Mouse (Mus musculus): ENCODE data around the gene Elavl3. TPM values are rescaled to one million over a fixed set of nuclear protein-coding genes. Genes with fewer than 3 reads are reported as not detected.

Elavl3 gene
- total RNA-seq, 2 experiments from 2014 or later: not detected

DNA sequence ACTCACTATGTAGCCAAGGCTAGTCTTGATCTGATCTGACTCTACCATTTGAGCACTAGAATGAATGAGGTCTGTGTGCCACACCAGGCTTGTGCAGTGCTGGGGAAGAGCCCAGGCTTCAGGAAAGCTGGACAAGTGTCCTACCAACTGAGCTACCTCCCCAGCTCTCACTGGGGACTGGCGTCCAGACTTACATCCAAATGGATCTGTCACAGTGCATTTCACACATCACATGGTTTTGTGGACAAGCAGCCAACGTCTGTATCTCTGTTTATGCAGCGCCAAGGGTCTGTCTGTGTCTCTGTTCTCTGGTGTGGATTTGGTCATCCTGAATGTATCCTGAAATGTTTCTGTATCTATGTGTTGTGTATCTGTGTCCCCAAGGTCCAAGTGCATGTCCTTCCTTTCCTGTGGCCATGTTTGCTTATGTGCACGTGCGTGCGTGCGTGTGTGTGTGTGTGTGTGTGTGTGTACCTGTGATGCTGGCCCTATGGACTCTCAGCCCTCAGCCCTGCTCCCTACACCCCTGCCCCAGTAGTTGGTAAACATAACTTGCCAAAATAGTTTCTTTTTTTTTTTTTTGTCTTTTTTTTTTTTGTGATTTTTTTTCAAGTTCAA is 34.5 kb downstream of the Elavl3 start:
- no peak for ATAC-seq (replicated peaks; ENCODE audit: low FRiP score, poor library complexity, severe bottlenecking)

DNA sequence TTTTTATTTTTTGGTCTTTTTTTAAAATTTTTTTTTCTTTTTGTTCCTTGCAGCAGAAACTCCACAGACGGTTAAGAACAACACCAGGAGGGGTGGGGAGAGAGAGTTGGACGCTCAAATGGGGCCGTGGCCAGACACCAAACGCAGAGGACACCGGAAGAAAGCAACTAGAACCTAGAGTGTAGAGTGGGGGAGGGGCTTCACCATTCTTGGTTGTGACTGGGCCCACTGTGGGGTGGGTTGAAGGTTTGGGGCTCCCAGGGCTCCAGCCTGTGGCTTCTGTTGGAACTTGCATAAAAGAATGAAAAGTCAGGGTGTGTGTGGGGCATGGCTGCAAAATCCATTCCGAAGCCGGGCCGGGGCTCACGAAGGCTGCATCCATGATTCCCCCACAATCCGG is 35.6 kb downstream of the Elavl3 start:
- no peak for ATAC-seq (replicated peaks; ENCODE audit: low FRiP score, poor library complexity, severe bottlenecking)

DNA sequence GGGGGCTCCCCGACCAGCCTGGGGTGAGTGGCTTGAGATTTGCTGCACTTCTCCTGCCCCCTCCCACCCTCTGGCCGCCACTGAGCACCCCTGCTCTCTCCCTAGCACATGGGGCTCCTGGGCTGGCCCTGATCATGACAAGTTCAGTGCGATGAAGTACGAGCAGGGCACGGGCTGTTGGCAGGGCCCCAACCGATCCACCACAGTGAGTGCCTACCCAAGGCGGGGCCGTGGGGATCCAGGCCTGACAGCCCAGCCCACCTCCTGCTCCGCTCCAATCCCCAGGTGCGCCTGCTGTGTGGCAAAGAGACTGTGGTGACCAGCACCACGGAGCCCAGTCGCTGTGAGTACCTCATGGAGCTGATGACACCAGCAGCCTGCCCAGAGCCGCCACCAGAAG is 39.1 kb downstream of the Elavl3 start:
- no peak for ATAC-seq (replicated peaks; ENCODE audit: low FRiP score, poor library complexity, severe bottlenecking)

DNA sequence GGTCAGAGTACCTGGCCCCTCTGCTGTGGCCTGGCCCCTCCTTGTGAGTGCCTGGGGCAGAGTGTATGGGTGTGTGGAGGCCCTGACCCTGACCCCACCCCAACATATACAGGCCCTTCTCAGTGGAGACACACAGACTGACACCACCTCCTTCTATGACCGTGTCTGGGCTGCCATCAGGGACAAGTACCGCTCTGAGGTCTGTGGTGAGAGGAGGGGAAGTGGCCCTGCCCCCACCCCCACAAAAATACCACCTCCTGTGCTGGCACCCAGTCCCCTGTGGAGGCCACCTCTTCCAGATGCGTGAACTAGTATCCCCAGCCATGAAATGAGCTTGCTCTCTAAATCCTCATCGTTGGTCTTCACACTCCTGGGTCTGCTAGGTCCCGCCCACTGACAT is 40.8 kb downstream of the Elavl3 start:
- ATAC-seq (replicated peaks; ENCODE audit: low FRiP score, poor library complexity, severe bottlenecking): no peak

DNA sequence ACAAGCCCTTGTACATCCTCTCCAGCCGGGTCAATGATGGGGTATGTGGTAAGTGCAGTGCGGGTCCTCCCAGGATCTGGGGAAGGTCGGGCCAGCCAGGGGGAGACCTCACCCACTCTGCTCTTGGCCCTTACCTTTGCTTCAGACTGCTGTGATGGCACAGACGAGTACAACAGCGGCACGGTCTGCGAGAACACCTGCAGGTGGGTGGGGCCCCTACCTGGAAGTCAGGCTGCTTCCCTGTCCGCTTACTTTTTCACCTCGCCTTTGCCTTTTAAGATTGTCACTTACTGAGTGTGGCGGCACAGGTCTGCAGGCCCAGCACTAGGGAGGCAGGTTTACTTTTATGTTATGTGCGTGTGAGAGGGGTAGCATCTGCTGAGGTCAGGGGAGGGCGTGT is 47.3 kb downstream of the Elavl3 start:
- ATAC-seq (replicated peaks; ENCODE audit: low FRiP score, poor library complexity, severe bottlenecking): no peak

DNA sequence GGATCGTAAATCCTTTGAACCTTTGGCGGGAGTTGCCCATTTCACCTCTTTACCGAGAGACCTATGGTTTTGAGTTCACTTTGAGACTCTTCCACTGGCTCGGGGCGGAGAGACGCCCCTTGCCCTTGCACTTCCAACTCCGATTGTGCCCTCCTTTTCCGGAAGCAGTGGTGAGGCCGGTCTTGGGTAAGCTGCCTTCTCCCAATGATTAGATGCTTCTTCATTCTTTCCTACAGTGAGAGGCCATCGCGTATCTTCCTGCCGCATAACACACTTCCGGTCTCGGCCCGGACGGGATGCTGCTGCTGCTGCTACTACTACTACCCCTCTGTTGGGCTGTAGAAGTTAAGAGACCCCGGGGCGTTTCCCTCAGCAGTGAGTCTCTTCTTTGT is 48.7 kb downstream of the Elavl3 start:
- peak; percentile 52 for ATAC-seq (replicated peaks; ENCODE audit: low FRiP score, poor library complexity, severe bottlenecking)

DNA sequence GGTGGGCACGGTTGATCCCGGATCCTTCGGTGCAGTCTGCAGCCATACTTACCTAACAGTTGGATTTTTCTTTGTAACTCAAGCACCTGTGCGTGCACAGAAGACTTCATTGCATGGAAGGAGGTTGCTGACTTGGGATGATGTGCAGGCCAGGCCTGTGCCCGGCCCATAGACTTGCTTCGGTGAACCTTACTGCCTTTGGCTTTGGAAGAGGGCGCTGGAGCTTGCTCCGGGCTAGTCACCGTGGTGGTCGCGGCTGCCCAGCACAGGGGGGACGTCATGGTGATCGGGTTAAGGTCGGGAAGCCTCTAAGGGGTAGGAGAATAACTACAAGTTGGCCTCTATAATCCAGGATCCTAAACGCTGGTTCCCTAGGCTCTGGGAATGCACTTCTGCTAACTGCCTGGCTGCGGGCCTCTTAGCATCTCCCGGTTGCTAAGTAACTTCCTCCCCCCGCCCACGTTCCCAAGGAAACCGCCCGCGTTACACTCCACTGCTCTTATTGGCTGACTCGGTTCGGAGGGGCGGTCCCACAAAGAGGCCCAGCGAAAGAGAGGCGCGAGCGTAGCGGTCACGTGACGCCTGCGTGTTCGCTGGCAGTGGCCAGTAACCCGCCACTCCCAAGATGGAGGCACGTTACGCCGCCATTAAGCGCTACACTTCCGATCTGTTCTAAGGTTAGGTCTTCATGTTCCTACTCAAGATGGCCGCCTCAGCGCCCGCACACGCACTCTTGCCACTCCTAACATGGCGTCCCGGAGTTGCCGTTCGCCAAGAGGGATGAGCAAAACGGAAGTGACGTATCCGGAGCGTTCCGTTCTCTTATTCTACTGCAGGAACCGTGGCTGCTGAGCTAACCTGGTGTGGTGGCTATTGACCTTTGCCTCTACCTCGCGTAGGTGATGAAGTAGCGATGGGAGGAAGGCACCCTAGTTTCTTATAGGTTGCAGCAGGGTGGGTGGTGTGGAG is 49.3 kb downstream of the Elavl3 start, which contains the start of the genes Ccdc151 and Prkcsh:
Ccdc151 (minus strand) TSS at position 441 of the 969 bp plus-strand sequence.
Prkcsh (plus strand) TSS at position 613 of the 969 bp plus-strand sequence.
- ATAC-seq (replicated peaks; ENCODE audit: low FRiP score, poor library complexity, severe bottlenecking): peak; percentile 94

DNA sequence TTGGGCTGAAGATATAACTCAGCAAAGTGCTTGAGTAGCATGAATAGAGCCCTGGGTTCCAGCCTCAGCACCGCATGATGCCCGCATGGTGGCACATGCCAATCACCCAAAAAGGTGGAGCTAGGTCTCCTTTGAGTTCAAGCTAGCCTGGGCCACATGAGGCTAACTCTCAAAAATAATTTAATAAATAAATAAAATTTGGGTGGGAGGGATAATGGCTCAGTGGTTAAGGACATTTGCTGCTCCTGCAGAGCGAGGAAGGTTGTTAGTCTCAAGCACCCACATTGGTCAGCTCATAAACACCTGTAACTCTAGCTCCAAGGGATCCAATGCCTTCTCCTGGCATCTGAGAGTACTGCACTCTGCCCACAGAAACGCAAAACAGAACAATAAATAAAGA is 50.2 kb downstream of the Elavl3 start:
- ATAC-seq (replicated peaks; ENCODE audit: low FRiP score, poor library complexity, severe bottlenecking): no peak

DNA sequence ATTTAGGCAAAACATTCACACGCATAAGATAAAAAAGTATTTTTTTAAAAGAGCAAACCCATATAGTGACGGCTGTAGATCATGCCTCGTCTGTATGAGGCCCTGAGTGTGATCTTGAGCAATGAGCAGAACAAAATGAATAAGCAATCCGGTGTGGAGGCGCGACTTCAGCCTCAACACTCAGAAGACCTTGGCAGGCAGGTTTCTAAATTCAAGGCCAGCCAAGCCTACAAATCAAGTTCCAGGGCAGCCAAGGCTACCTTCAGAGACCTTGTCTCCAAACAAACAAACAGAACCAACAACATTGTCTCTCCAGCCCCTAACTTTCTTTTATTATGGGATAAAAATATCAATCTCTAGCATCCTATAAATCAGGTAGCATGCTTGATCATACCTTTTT is 51.5 kb downstream of the Elavl3 start:
- ATAC-seq (replicated peaks; ENCODE audit: low FRiP score, poor library complexity, severe bottlenecking): no peak

DNA sequence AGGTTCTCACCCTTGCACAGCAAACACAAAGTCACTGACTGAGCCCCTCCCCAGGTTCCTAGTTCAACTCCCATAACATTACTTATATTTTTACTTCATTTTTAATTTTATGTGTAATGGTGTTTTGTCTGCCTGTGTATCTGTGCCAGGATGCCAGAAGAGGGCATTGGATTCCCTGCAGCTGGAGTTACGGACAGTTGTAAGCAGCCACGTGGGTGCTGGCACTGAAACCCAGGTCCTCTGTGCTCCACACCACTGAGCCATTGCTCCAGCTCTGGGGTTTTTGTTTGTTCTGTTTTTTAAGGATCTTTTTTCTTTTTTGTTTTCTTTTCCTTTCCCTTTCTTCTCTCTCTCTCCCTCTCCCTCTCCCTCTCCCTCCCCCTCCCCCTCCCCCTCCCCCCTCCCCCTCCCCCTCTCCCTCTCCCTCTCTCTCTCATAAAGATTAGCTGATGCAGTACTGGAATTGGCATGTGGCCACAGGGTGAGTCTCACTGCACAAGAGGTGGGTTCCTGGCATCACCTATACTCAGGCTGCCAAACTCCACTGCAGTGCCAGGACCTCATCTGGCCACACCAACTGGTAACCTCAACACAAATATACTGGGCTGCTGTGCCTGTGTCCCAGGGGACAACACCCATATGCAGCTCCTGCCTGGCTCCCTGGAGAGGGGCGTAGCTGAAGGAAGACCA is 55.5 kb downstream of the Elavl3 start:
- no peak for ATAC-seq (replicated peaks; ENCODE audit: low FRiP score, poor library complexity, severe bottlenecking)

DNA sequence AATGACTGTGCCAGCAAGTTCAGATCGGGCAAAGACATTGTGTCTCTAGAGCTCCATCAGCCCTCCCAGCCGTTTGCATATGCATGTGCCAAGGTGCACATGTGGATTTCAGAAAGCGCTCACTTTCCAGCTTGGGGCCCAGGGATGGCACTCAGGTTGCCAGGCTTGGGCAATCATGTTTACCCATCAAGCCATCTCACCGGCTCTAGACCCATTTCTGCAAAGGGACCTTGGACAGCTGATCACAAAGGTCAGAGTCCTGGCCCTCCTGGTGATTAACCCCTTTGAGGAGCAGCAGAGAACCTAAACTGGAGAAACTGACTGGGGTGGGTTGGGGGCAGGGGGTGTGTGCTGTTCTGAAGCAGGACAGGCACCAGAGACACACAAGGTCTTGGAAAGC is 59.6 kb downstream of the Elavl3 start:
- no peak for ATAC-seq (replicated peaks; ENCODE audit: low FRiP score, poor library complexity, severe bottlenecking)

DNA sequence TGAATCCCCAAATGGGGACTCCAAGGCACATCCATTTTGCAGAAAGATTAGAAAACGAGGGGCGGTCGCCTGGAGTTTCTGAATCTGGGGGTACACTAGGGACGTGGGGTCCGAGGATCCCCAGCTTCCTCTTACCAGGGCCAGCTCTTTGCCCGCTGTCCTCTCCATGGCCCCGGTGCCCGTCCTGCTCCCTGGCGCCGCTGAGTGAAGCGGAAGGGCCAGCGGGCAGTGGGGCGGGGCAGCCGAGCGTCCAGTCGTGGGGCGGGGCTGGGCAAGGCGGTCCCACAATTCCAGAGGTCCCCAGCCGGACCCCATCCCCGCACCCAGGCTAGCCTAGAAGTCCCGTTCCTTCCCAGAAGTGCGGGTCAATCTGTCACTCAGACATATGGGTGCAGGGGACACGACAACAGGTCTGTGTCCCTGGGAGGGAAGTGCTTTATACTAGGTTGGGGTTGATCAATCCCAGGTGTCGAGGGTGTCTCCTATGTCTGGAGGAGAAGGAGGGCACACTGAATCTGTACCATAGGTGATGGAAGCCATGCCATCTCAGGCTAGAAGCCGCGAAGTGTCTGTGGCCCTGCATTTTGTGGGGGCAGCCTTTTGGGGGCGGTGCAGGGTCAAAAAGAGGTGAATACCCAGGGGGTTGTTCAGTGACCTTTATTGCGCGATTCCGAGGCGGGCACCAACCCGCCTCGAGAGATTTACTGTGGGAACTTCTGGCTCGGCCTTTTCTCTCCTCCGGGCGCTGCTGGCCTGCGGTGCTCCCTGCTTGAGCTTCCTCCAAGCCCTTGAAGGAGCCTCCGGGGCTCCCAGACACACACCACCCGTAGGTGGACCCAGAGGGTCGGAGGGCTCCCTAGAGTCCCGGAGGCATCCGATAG is 62.4 kb downstream of the Elavl3 start, which contains the start of gene Rgl3:
Rgl3 (minus strand) TSS at position 217 of the 881 bp plus-strand sequence.
- ATAC-seq (replicated peaks; ENCODE audit: low FRiP score, poor library complexity, severe bottlenecking): no peak

DNA sequence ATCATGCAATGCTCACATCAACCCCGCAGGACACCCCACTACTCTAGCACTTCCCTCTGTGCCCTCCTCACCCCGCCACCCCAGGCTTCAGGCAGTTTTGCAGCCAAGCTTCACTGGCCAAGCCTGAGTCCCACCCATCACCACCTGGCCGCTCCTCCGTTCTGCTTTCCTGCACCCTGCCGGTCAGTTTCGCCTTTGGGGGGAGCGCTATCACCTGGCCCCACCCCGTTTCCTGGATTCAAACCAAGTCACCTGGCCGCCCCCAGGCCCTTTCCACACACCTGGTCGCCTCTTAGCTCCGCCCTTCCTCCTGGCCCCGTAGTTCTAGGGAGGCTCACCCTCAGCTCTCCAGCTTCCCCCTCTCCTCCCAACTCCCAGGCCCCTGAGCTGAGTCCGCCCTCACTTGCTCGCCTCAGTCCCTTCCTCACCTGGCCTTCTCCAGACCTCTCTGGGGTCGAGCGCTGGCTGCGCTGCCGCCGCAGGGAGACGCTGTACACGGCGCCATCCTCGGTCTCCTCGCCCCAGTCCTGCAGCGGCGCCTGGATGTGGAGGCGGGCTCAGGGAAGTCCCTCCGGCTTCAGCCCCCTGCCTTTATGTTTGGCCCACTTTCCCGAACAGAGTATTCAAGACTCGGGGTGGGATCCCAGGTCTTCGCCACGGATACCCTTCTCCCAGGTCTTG is 63.3 kb downstream of the Elavl3 start:
- no peak for ATAC-seq (replicated peaks; ENCODE audit: low FRiP score, poor library complexity, severe bottlenecking)

DNA sequence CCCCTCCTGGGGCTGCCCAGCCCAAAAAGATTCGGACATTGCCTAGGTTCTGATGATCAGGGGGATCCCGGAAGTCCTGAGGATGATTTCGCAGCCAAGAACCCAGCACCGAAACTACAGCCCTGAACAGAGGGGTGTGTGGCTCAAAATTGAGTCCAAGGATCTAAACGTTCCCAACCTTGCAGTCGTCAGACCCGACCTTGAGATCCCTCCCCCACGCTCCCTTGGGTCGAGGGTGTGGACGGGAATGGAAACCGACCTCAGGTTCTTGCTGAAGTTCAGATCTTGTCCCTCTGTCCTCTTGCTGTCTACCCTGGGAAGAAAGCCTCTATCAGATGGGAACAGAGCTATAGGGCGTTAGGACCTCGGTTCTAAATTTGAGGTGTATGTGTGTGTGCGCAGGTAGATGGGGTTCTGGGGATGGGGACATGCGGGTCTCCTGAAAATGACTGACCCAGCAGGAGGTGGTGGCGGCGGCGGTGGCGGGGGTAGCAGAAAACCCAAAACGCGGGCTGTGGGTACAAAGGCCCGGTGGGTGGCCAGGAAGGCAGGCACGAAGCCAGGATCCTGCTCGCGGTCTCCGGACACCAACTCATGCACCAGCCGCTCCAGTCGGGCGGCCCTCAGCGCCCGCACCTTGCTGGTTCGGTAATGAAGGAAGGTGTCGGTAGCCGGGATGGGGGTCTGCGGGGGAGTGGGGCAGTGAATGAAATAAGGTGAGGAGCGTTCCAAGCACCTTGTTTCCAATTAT is 64.1 kb downstream of the Elavl3 start:
- no peak for ATAC-seq (replicated peaks; ENCODE audit: low FRiP score, poor library complexity, severe bottlenecking)

DNA sequence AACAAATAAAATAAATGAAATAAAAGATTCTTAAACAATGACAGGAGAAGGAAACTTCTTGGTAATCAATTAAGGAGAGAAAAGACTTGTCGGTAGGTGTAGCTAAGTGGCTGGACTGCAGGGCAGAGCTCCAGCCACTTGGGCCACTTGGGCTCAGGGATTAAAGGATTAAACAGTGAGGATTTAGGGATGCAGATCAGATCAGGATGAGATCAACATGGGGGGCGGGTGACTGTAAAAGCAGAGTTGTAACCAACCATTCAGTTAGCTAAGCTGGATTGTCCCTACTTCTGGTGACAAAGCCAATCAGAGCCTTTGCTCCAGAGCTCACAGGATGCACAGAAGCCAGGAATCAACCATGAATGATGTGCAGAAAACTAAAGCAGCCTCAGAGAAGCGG is 67.9 kb downstream of the Elavl3 start:
- ATAC-seq (replicated peaks; ENCODE audit: low FRiP score, poor library complexity, severe bottlenecking): no peak

DNA sequence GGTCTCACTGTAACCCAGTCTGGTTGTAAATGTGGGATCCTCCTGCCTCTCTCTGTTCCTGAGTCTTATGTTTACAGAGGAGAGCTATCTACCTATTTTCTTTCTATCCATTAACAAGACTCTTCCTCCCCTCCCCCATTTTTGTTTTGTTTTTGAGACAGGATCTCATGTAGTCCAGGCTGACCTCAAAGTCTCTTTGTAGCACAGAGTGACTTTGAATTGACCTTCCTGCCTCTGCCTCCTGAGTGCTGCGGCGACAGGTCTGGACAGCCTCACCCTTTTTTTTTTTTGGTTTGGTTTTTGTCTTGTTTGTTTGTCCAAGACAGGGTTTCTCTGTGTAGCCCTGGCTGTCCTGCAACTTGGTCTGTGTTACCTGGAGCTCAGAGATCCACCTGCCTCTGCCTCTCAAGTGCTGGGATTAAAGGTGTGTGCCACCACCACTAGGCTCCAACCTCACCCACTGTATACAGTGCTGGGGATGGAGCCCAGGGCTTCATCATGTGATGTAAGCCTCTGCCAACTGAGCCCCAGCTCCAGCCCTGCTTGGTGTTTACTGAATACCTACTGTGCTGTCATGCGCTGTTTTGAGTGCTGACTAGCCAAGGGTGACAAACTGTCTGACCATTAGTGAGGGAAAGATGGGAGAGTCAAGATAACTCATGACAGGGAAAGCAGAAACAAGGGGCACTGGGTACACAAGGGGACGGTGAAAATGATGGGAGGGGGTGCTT is 73.3 kb downstream of the Elavl3 start:
- ATAC-seq (replicated peaks; ENCODE audit: low FRiP score, poor library complexity, severe bottlenecking): no peak; the same call in 1 of the 2 replicates

DNA sequence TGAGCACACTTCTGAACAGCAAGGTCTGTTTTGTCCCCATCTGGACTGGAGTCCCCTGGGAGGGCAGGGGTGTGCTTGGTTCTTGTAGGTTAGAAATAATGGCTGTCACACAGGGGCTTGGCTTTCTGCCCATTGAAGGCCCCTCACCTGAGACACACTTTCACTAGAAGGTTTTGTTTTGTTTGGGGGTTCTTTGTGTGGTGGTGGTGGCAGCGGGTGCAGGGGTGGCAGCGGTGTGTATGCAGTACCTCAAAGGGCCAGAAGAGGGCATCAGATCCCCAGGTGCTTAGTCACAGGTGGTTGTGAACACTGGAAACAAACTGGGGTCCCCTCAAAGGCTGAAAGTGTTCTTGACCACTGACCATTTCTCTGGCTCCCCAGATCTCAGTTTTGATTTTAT is 73.9 kb downstream of the Elavl3 start:
- peak; percentile 79 for ATAC-seq (replicated peaks; ENCODE audit: low FRiP score, poor library complexity, severe bottlenecking)

DNA sequence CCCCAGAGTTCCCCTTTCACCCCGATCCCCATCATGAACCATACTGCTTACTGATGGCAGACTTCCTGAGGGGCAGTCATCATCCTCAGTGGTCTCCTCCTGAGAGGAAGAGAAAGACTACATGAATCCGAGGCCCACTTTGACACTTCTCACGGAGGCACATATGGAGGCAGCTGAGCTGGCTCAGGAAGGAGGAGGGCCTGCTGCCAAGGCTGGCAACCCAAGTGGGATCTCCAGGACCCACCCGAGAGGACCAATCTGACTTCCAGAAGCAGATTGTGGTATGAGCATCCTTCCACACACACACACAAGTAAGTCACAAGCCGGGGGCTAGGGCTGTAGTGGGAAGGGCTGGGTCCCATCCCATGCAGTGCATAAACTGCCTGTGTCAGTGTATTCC is 74.5 kb downstream of the Elavl3 start:
- no peak for ATAC-seq (replicated peaks; ENCODE audit: low FRiP score, poor library complexity, severe bottlenecking)
